Mouse (Mus musculus) embryonic fibroblast, embryonic 13.5 days (primary cell): Measurements from ENCODE around the gene Syna.

Source experiments
- CTCF ChIP-seq: IDR thresholded peaks from 2 replicates; pipeline ENCODE4 v1.5.1; 2011; ENCODE audit warnings: mild to moderate bottlenecking, control low read depth, low read length, moderate library complexity, borderline replicate concordance; ENCODE audit not compliant: insufficient read depth
- POLR2A ChIP-seq: IDR thresholded peaks from 2 replicates; pipeline ENCODE4 v1.6.1; 2011; ENCODE audit warnings: low read depth, mild to moderate bottlenecking, control low read depth, low read length, moderate library complexity

DNA sequence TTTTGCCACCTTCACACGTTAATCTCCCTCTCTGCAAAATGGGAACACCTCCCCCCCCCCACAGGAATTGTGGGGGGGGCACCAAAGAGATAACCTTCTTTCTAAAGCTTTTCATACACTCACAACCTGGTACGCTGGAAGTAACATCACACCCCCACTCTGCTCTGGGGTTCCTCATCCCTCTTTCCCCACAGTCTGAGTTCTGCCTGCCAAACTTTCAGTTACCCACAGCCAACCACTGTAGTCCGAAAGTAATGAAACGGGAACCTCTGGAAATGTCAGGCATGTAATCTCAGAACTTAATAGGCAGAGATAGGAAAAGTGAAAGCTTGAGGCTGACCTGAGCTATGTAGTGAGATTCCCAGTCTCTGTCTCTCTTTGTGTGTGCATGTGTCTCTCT, 7.5 kb upstream of the Syna start:
- TF ChIP-seq POLR2A (no peak), CTCF (no peak)
